Mouse (Mus musculus): Measurements from ENCODE around the gene Dhx37. TPM values are rescaled to one million over a fixed set of nuclear protein-coding genes. Genes with fewer than 3 reads are reported as not detected.

The Dhx37 gene
- polyA plus RNA-seq, 1 experiment from 2014 or later: 19.2 TPM

DNA sequence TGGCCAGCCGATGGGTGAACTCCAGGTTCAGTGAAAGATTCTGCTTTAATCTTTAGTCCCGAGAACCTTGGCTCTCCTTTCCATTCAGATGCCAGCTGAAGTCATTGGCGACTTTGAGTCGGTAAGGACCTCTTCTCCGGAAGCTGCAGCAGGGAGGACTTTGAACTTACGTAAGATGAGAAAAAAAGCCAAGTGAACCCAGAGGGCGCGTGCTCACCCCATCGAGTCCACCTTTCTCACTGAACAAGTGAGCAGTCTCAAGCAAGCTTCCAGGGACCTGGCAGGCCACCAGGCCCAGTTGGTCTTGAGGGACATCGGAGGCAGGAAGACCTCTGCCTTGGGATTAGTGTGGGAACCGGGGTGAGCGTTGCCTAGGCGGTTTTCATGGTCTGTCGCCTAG lies 33.3 kb upstream of the Dhx37 start:
- Histone ChIP-seq H3K27ac (peak overlapping the region; percentile 26; the same call in 1 of the 2 replicates), H3K9me3 (no peaks in the 10 kb centered on the region)

DNA sequence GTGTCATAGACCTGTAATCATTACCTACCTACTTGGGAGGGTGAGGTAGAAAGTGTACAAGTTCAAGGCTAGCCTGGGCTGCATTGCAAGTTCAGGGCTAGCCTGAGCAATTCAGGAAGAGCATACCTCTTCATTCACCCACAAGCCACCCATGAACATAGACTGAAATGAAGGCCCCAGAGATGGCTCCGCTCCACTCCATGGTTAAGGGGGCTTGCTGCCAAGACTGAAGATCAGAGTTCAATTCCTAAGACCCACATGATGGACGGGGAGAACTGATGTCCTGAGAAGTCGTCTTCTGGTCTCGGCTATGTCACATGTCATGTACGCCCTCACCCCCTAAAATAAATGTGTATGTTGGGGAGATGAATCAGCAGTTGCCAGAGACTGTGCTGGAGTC lies 32.6 kb upstream of the Dhx37 start:
- Histone ChIP-seq H3K4me3 (peak overlapping the region; percentile 47; the same call in 1 of the 2 replicates), H3K27ac (peak overlapping the region; percentile 86)
- 92% methylated on average over 5 of the region's 5 CpGs for WGBS

More for the DNA sequence above, 33.3 kb upstream of the Dhx37 start:
- Histone ChIP-seq H3K36me3 (no peaks in the 10 kb centered on the region), H3K4me3 (no peak overlapping the region), H3K4me1 (replicated peaks) (peaks cover 16% of the 10 kb centered on the region), H3K27me3 (ENCODE audit: insufficient read depth, poor library complexity, severe bottlenecking) (no peaks in the 10 kb centered on the region)
- no peak for DNase-seq (ENCODE audit: low spot score)
- 86% methylated on average over 14 of the region's 14 CpGs for WGBS

DNA sequence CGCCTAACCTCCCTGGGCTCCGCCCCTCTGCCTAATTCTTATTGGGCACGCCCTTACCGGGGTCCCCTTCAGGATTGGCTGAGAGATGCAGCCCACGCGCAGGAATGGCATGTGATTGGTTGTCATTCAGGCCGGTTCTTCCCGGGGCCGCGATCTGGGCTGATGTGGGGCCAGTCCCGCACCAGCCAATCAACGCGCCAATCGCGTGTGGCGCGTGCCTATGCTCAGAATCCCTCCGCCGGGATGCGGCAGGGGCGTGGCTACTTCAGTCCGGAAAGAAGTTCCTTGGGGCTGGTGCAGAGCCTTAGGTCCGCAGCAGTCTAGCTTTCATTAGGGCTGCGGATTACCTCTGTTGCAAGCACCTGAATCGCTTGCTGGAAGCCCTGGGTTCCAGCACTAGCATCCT lies 31.8 kb upstream of the Dhx37 start:
- under 1% methylated on average over 25 of the region's 25 CpGs for WGBS
- no peaks in the 10 kb centered on the region for H3K9me3 ChIP-seq
- peak overlapping the region; percentile 86 for H3K27ac ChIP-seq
- no peaks in the 10 kb centered on the region for H3K36me3 ChIP-seq
- peak; percentile 98 for DNase-seq (ENCODE audit: low spot score)
- peak overlapping the region; percentile 47 for H3K4me3 ChIP-seq
- H3K27me3 ChIP-seq (ENCODE audit: insufficient read depth, poor library complexity, severe bottlenecking): no peaks in the 10 kb centered on the region
- H3K4me1 ChIP-seq (replicated peaks): peaks cover 16% of the 10 kb centered on the region

More for the DNA sequence above, 32.6 kb upstream of the Dhx37 start:
- Histone ChIP-seq H3K36me3 (no peaks in the 10 kb centered on the region), H3K4me1 (replicated peaks) (peaks cover 16% of the 10 kb centered on the region), H3K9me3 (no peaks in the 10 kb centered on the region), H3K27me3 (ENCODE audit: insufficient read depth, poor library complexity, severe bottlenecking) (no peaks in the 10 kb centered on the region)
- no peak for DNase-seq (ENCODE audit: low spot score)

DNA sequence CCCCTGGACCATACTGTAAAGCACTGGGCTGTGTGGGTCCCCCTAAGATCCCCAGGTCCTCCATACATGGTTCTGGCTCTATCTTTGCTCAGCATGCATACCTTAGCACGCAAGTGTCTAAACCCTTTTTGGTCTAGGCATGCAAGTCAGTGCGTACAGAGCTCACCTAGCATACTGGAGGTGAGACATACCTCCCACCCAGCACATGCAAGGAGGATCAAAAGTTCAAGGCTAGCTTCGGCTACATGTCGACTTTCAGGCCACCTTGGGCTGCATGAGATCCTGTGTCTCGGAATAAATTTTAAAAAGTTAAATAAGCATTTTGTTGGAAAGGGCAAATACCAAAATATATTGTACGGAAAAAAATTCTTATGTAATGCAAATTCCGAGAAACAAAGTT lies 31.3 kb upstream of the Dhx37 start:
- Histone ChIP-seq H3K4me3 (peak overlapping the region; percentile 47), H3K9me3 (no peaks in the 10 kb centered on the region), H3K27me3 (ENCODE audit: insufficient read depth, poor library complexity, severe bottlenecking) (no peaks in the 10 kb centered on the region), H3K36me3 (no peaks in the 10 kb centered on the region), H3K27ac (peak overlapping the region; percentile 86), H3K4me1 (replicated peaks) (peaks cover 16% of the 10 kb centered on the region)
- DNase-seq (ENCODE audit: low spot score): no peak
- WGBS: 49% methylated on average over 7 of the region's 7 CpGs

DNA sequence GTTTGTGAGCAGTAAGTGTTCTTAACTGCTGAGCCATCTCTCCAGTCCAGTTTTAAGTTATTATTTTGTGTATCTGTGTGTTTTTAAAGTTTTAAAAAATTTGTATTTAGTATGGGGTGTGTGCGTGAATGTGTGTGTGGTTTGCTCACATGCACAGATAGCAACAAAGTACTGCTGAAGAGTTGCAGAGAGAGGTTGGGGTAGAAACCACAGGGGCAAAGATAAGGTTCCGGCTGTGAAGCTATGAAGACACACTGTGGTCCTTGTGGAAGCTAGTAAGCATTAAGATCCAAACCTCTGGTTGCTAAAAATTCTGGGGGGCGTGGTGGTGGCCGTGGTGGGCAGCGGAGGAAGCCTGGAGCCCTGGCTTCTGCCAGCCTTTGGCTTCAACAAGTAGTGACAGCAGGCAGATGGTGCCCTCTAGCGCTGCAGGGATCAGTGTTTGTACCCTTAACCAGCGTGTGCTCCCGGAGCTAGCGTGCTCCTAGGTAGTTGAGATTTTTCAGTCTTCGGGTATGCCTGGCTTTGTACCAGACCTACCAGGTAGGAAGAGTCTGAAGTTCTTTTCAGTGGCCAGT lies 28.0 kb upstream of the Dhx37 start:
- WGBS: 61% methylated on average over 10 of the region's 10 CpGs
- Histone ChIP-seq H3K36me3 (peaks cover 3% of the 10 kb centered on the region; the same call in 1 of the 2 replicates), H3K9me3 (no peaks in the 10 kb centered on the region), H3K4me3 (no peak overlapping the region), H3K27ac (no peak overlapping the region), H3K4me1 (replicated peaks) (peaks cover 19% of the 10 kb centered on the region), H3K27me3 (ENCODE audit: insufficient read depth, poor library complexity, severe bottlenecking) (no peaks in the 10 kb centered on the region)
- DNase-seq (ENCODE audit: low spot score): no peak

DNA sequence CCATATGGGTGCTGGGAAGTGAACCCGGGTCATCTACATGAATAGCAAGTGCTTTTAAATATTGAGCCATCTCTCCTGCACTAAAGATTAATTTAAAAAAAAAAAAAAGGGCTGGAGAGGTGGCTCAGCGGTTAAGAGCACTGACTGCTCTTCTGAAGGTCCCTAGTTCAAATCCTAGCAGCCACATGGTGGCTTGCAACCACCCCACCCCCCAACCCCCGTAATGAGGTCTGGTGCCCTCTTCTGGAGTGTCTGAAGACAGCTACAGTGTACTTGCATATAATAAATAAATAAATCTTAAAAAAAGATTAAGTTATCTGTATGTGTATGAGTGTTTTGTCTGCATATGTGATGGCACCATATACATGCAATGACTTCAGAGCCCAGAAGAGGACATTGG lies 26.7 kb upstream of the Dhx37 start:
- Histone ChIP-seq H3K4me3 (no peak overlapping the region), H3K27me3 (ENCODE audit: insufficient read depth, poor library complexity, severe bottlenecking) (no peaks in the 10 kb centered on the region), H3K27ac (no peak overlapping the region), H3K4me1 (replicated peaks) (peaks cover 10% of the 10 kb centered on the region), H3K36me3 (peaks cover 15% of the 10 kb centered on the region), H3K9me3 (no peaks in the 10 kb centered on the region)
- no peak for DNase-seq (ENCODE audit: low spot score)
- 86% methylated on average over 3 of the region's 3 CpGs for WGBS

DNA sequence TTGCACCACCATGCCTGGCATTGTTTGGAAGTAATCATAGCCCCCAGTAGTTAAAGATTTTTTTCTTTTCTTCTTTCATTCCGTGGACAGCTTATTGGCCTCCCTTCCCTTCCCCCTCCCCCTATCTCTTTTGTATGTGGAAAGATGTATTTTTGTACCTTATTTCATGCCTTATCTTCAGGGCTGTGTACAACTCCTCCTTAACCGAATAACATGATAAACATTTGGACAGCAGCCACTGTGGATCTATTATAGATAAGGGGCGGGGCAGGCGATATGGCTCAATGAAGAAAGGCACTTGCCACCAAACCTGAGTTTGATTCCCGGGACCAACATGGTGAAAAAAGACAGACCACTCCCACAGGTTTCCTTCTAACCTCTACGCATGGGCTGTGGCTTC lies 23.6 kb upstream of the Dhx37 start:
- H3K27me3 ChIP-seq (ENCODE audit: insufficient read depth, poor library complexity, severe bottlenecking): no peaks in the 10 kb centered on the region
- H3K36me3 ChIP-seq: peaks cover 45% of the 10 kb centered on the region
- 90% methylated on average over 6 of the region's 6 CpGs for WGBS
- 0 out of 2 replicates have a peak, but pooled peaks cover 4% of the 10 kb centered on the region for H3K4me1 ChIP-seq (replicated peaks)
- no peak overlapping the region for H3K27ac ChIP-seq
- H3K9me3 ChIP-seq: no peaks in the 10 kb centered on the region
- no peak overlapping the region for H3K4me3 ChIP-seq
- no peak for DNase-seq (ENCODE audit: low spot score)

DNA sequence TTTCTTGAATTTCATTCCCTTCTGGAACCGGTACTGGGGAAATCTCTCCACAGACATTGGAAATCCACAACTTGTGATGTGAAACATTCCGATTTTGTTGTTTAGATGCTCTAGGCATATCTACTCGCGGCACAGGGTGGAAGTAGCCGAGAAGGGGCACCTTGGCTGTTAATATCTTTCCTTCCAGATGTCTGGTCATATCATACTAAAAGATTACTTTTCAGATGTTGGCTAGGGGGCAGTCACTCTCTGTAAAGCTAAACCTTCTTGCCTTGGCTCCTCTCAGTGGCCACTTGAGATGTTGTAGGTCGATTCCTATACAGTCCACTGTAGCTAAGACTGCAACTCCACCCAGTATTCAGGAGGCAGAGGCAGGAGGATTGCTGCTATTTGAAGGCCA lies 22.2 kb upstream of the Dhx37 start:
- H3K36me3 ChIP-seq: peaks cover 59% of the 10 kb centered on the region

DNA sequence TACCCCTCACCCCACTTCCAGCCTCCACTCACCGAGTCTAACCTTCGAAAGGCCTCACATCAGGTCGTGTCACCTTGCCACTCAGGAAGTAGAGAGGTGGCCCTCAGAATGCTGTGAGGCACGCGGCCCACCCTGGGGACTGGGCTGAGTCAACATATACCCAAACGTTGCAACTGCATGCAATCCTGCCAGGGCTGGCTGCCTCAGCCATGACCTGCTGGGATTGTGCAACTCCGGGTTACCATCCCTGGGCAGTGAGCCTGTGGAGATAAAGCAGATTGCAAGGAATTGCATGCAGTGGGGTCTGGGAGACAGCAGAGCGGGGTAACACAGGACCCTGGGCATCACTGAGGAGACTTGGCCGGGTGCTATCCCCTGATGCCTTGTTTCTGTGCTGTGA lies 18.7 kb upstream of the Dhx37 start:
- Histone ChIP-seq H3K9me3 (no peaks in the 10 kb centered on the region), H3K27ac (no peak overlapping the region), H3K36me3 (peaks cover 77% of the 10 kb centered on the region), H3K4me1 (replicated peaks) (no peaks in the 10 kb centered on the region), H3K27me3 (ENCODE audit: insufficient read depth, poor library complexity, severe bottlenecking) (no peaks in the 10 kb centered on the region), H3K4me3 (no peak overlapping the region)
- 87% methylated on average over 9 of the region's 9 CpGs for WGBS
- no peak for DNase-seq (ENCODE audit: low spot score)

More for the DNA sequence above, 22.2 kb upstream of the Dhx37 start:
- Histone ChIP-seq H3K4me3 (no peak overlapping the region), H3K9me3 (no peaks in the 10 kb centered on the region), H3K27me3 (ENCODE audit: insufficient read depth, poor library complexity, severe bottlenecking) (no peaks in the 10 kb centered on the region), H3K4me1 (replicated peaks) (0 out of 2 replicates have a peak, but pooled peaks cover 4% of the 10 kb centered on the region), H3K27ac (no peak overlapping the region)
- 96% methylated on average over 6 of the region's 6 CpGs for WGBS
- no peak for DNase-seq (ENCODE audit: low spot score)

DNA sequence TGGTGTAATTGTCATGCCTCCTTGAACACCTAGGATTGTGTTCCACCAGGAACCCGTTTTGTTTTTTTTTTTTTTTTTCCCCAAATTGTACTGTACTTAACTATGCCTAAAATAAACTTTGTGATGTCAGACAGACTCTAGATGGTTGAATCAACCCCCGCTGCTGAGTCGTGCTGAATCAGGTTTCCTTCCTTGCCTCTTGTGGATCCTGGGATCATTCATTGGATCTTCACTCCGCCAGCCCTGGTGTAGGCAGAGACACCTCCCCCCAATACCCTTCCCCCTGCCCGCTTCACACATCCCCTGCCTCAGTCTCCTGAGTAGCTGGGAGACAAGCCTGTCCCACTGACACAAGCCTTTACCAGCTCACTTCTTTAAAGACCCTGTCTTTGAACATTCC lies 15.4 kb upstream of the Dhx37 start:
- H3K36me3 ChIP-seq: peaks cover 71% of the 10 kb centered on the region
- DNase-seq (ENCODE audit: low spot score): no peak
- no peaks in the 10 kb centered on the region for H3K9me3 ChIP-seq
- H3K27me3 ChIP-seq (ENCODE audit: insufficient read depth, poor library complexity, severe bottlenecking): no peaks in the 10 kb centered on the region
- H3K4me3 ChIP-seq: no peak overlapping the region
- 86% methylated on average over 5 of the region's 5 CpGs for WGBS
- H3K4me1 ChIP-seq (replicated peaks): no peaks in the 10 kb centered on the region
- H3K27ac ChIP-seq: no peak overlapping the region

DNA sequence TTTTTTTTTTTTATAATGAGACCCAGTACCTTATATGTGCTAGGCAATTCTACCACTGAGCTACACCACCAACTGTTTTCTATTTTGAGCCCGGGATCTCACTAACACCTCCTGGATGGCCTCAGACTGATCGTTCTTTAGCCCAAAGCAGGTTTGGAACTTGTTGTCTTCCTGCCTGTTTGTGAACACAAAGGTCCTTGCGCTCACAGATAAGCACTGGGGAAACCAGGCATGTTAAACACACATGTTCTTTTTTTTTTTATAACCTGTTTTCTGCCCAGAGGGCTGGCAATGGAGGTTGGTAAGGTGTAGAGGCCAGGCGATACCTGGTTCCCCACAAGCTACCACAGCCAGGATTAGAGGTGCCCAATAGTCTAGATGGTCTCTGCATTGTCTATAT lies 14.7 kb upstream of the Dhx37 start:
- Histone ChIP-seq H3K36me3 (peaks cover 71% of the 10 kb centered on the region), H3K9me3 (no peaks in the 10 kb centered on the region), H3K4me3 (no peak overlapping the region), H3K27ac (no peak overlapping the region), H3K4me1 (replicated peaks) (no peaks in the 10 kb centered on the region; the same call in 1 of the 2 replicates), H3K27me3 (ENCODE audit: insufficient read depth, poor library complexity, severe bottlenecking) (no peaks in the 10 kb centered on the region)
- 92% methylated on average over 4 of the region's 4 CpGs for WGBS
- DNase-seq (ENCODE audit: low spot score): no peak

DNA sequence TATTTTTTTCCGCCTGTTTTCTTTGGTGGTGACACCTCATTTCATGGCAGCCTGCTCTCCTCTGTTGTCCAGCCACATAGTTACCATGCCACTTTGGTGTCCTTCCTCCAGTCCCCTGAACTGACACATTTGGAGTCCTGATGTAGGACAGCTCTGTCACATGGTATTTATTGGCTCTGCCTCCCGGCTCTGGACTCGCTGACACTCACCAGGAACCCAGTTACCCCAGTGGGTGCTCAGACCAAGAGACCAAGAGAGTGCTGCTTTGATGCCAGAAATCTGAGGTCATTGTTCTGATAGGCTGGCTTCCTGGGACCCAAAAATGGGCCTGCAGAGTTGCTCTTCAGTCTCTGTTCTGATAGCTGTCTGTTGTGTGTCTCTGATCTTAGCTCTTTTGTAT lies 14.1 kb upstream of the Dhx37 start:
- Histone ChIP-seq H3K27ac (no peak overlapping the region), H3K36me3 (peaks cover 70% of the 10 kb centered on the region), H3K27me3 (ENCODE audit: insufficient read depth, poor library complexity, severe bottlenecking) (no peaks in the 10 kb centered on the region), H3K9me3 (no peaks in the 10 kb centered on the region), H3K4me1 (replicated peaks) (peaks cover 1% of the 10 kb centered on the region), H3K4me3 (no peak overlapping the region)
- no peak for DNase-seq (ENCODE audit: low spot score)
- 91% methylated on average over 3 of the region's 3 CpGs for WGBS

DNA sequence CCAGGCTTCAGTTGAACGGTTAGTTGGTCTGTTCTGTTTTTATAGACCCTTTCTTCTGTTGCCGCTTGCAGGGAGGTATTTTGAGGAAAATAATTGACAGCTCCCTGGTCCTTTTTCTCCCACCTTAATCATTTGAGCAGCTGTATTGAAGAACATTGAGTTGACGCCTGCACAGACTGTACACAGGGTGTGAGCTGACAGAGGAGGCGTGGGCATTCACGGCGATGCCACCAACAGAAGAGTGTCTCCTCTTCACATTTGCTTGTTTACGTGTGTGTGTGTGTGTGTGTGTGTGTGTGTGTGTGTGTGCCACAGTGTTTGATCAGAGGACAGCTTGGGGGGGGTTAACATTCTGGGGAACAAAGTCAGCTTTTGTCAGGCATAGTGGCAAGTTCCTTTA lies 12.4 kb upstream of the Dhx37 start:
- no peak overlapping the region for H3K4me3 ChIP-seq
- peaks cover 53% of the 10 kb centered on the region for H3K36me3 ChIP-seq
- no peak for DNase-seq (ENCODE audit: low spot score)
- WGBS: 87% methylated on average over 7 of the region's 7 CpGs
- H3K9me3 ChIP-seq: no peaks in the 10 kb centered on the region
- H3K27ac ChIP-seq: no peak overlapping the region
- no peaks in the 10 kb centered on the region for H3K27me3 ChIP-seq (ENCODE audit: insufficient read depth, poor library complexity, severe bottlenecking)
- H3K4me1 ChIP-seq (replicated peaks): peaks cover 13% of the 10 kb centered on the region

DNA sequence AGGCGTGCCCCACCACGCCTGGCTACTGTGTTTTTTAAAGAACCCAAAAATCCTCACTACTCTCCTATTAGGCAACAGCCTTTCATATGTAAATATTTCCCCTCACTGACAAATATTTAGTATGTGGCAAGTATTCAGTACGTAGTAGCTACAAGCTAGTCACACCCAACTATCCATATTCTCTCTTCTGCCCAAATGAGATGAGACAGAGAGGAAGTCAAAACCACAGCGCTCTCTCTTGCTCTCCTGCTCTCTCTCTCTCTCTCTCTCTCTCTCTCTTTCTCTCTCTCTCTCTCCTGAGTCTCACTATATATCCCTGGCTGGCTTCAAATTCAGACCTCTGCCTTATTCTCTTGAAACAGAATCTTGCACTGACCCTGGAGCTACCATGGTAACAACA lies 10.6 kb upstream of the Dhx37 start:
- Histone ChIP-seq H3K4me1 (replicated peaks) (peaks cover 19% of the 10 kb centered on the region), H3K27ac (no peak overlapping the region), H3K4me3 (no peak overlapping the region), H3K36me3 (peaks cover 45% of the 10 kb centered on the region), H3K9me3 (no peaks in the 10 kb centered on the region), H3K27me3 (ENCODE audit: insufficient read depth, poor library complexity, severe bottlenecking) (no peaks in the 10 kb centered on the region)
- no peak for DNase-seq (ENCODE audit: low spot score)
- 95% methylated on average over 4 of the region's 4 CpGs for WGBS
